Mouse (Mus musculus): ENCODE data around the gene Rph3al. TPM values are rescaled to one million over a fixed set of nuclear protein-coding genes. Genes with fewer than 3 reads are reported as not detected.

The Rph3al gene
- total RNA-seq, 2 experiments from 2014 or later, result not detected

Other genes with a start within 250 kb of the Rph3al start
- gene Ywhae, start 205.6 kb downstream of the Rph3al start, total RNA-seq (2014; fragmentation: Nextera tagmentation), result 470 and 493 TPM in 2 replicates
- gene Ywhae, start 205.6 kb downstream of the Rph3al start, total RNA-seq (2017), result 364 and 374 TPM in 2 replicates
- not detected in 2 replicates for gene Doc2b, start 142.4 kb downstream of the Rph3al start, total RNA-seq (2014; fragmentation: Nextera tagmentation)
- gene Doc2b, start 142.4 kb downstream of the Rph3al start, total RNA-seq (2017), result not detected in 2 replicates
- not detected in 2 replicates for gene 1700016K19Rik, start 61.5 kb upstream of the Rph3al start, total RNA-seq (2014; fragmentation: Nextera tagmentation)
- gene 1700016K19Rik, start 61.5 kb upstream of the Rph3al start, total RNA-seq (2017), result not detected in 2 replicates
- 8.1 and 14.5 TPM in 2 replicates for gene Rflnb, start 89.4 kb upstream of the Rph3al start, total RNA-seq (2014; fragmentation: Nextera tagmentation)
- 13.1 and 21.6 TPM in 2 replicates for gene Rflnb, start 89.4 kb upstream of the Rph3al start, total RNA-seq (2017)
- gene Vps53, start 241.2 kb upstream of the Rph3al start, total RNA-seq (2014; fragmentation: Nextera tagmentation), result 46.8 and 50.0 TPM in 2 replicates
- 38.4 and 58.6 TPM in 2 replicates for gene Vps53, start 241.2 kb upstream of the Rph3al start, total RNA-seq (2017)
- 1.2 and 5.6 TPM in 2 replicates for gene Fam57a, start 241.2 kb upstream of the Rph3al start, total RNA-seq (2014; fragmentation: Nextera tagmentation)
- 0.17 and 2.7 TPM in 2 replicates for gene Fam57a, start 241.2 kb upstream of the Rph3al start, total RNA-seq (2017)

Measured in granulocyte monocyte progenitor cell, adult 5-6 weeks (primary cell).